Mouse (Mus musculus) E14TG2a.4 (cell line): ENCODE measurements at regions not wholly inside any gene's neighbourhood (a gene's known extent, or its start where the extent isn't known, plus 50 kb on each side); places are given as distances from the start of the nearest gene placed in this dataset.

Source experiments
- CTCF ChIP-seq: conservative IDR thresholded peaks from 2 replicates; pipeline ENCODE4 v1.5.1; 2014; ENCODE audit warnings: low read length
- NANOG ChIP-seq: IDR thresholded peaks from 2 replicates; pipeline ENCODE4 v1.6.1; 2014; ENCODE audit warnings: borderline replicate concordance, low read length, mixed read lengths

DNA sequence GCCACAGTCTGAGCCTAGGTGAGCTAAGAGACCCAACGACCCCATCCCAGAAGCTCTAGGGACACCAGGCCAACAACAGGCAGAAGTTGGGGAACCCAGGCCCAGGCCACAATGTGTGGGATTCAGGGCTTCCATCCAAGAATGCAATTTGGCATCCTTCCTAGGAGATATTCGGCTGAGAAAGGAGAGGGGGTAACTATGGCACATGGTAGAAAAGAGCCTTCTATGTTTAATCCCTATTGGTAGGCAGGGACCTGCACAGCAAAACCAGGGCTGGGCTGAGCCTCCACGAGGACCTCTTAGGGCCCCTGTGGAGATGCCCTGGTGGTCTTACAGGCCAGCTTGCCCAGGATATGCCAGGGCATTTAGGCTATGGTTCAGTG lies 71.8 kb downstream of the Zfp36l2 start:
- TF ChIP-seq CTCF (no peak), NANOG (no peak)
